Mouse (Mus musculus): ENCODE data around the gene Cav1. TPM values are rescaled to one million over a fixed set of nuclear protein-coding genes. Genes with fewer than 3 reads are reported as not detected.

Gene Cav1
- polyA plus RNA-seq (2014; fragmentation: Illumina TruSeq; extraction: RNeasy Lipid Tissue Mini Kit (QIAGEN cat#74804); ENCODE audit: low read depth, low replicate concordance), result 243 TPM

DNA sequence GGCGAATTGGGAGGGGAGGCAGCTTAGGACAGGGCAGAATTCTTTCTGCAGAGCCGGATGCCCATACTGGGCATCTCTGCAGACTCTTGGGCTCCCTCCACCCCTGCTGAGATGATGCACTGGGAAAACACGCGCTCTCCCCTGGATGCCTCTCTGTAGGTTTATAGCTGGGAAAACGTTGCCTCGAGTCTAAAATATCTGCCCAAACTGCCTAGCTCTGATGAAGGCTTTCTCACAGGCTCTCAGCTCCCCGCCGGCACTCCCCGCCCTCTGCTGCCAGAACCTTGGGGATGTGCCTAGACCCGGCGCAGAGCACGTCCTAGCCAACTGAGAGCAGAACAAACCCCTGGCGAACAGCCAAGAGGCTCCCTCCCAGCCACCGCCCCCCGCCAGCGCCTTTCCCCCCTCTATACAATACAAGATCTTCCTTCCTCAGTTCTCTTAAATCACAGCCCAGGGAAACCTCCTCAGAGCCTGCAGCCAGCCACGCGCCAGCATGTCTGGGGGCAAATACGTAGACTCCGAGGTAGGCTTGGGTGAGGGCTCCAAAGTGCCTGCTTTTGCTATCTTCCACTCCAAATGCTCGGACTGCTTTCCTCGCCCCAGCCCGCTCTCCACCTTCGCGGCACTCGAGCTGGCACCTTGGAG lies at the start of gene Cav1:
Gene Cav1 (plus strand): TSS at position 382 of the 648 bp plus-strand sequence.

GRCm38 (mm10) chr6:17280939-17281756 lies 25.0 kb upstream of the Cav1 start, which contains the start of gene Cav2:
Gene Cav2, plus strand, starts transcription at chr6:17281185.

Other genes starting within 250 kb of the Cav1 start
- 8.0 TPM for gene Tes, start 241.2 kb upstream of the Cav1 start, polyA plus RNA-seq (2014; fragmentation: Illumina TruSeq; extraction: RNeasy Lipid Tissue Mini Kit (QIAGEN cat#74804); ENCODE audit: low read depth, low replicate concordance)
- 211 TPM for gene Cav2, start 25.1 kb upstream of the Cav1 start, polyA plus RNA-seq (2014; fragmentation: Illumina TruSeq; extraction: RNeasy Lipid Tissue Mini Kit (QIAGEN cat#74804); ENCODE audit: low read depth, low replicate concordance)
- 8.3 TPM for gene Met, start 157.5 kb downstream of the Cav1 start, polyA plus RNA-seq (2014; fragmentation: Illumina TruSeq; extraction: RNeasy Lipid Tissue Mini Kit (QIAGEN cat#74804); ENCODE audit: low read depth, low replicate concordance)